Mouse (Mus musculus): ENCODE measurements around the gene Soat2.

Gene Soat2

GRCm38 (mm10) chr15:102150301-102151135 is at the start of gene Soat2:
TSS of gene Soat2 (plus strand) at chr15:102150526.
- DNase-seq: no peak

- no peak for DNase-seq
Measured at GRCm38 (mm10) chr15:102100996-102101671, 49.2 kb upstream of the Soat2 start.

- DNase-seq: no peak
Measured at GRCm38 (mm10) chr15:102101672-102102541, 48.4 kb upstream of the Soat2 start.

- no peak for DNase-seq
Measured at GRCm38 (mm10) chr15:102102548-102103121, 47.7 kb upstream of the Soat2 start.

GRCm38 (mm10) chr15:102103371-102103946 is 46.9 kb upstream of the Soat2 start:
- DNase-seq: no peak

GRCm38 (mm10) chr15:102103947-102104555 is 46.3 kb upstream of the Soat2 start:
- no peak for DNase-seq

- no peak for DNase-seq
Measured at GRCm38 (mm10) chr15:102105360-102105759, 45.0 kb upstream of the Soat2 start.

- no peak for DNase-seq
Measured at GRCm38 (mm10) chr15:102105764-102106730, 44.3 kb upstream of the Soat2 start.

GRCm38 (mm10) chr15:102106754-102107456 is 43.4 kb upstream of the Soat2 start:
- no peak for DNase-seq

GRCm38 (mm10) chr15:102107689-102108573 is 42.4 kb upstream of the Soat2 start:
- DNase-seq: peak; percentile 80

- peak; percentile 77 for DNase-seq
Measured at GRCm38 (mm10) chr15:102108651-102109525, 41.4 kb upstream of the Soat2 start.

- DNase-seq: no peak
Measured at GRCm38 (mm10) chr15:102110271-102110670, 40.1 kb upstream of the Soat2 start.

GRCm38 (mm10) chr15:102110701-102111494 is 39.4 kb upstream of the Soat2 start:
- DNase-seq: no peak

- DNase-seq: no peak
Measured at GRCm38 (mm10) chr15:102111495-102111829, 38.9 kb upstream of the Soat2 start.

GRCm38 (mm10) chr15:102112181-102112580 is 38.1 kb upstream of the Soat2 start:
- no peak for DNase-seq

GRCm38 (mm10) chr15:102112827-102113226 is 37.5 kb upstream of the Soat2 start:
- DNase-seq: no peak

- DNase-seq: no peak
Measured at GRCm38 (mm10) chr15:102113674-102114073, 36.7 kb upstream of the Soat2 start.
